Mouse (Mus musculus): Measurements from ENCODE around the gene Gria1.

- TF ChIP-seq CTCF (IDR thresholded peaks at IDR 0.05; ENCODE audit: control insufficient read depth, insufficient read depth, insufficient read length) (no peak), MAX (IDR thresholded peaks at IDR 0.05) (no peak), USF1 (IDR thresholded peaks at IDR 0.05; ENCODE audit: low read depth) (no peak), MYOD1 (IDR thresholded peaks at IDR 0.05; ENCODE audit: control insufficient read depth, insufficient read length, low read depth) (no peak)
Measured at GRCm38 (mm10) chr11:57100491-57100890, 89.3 kb downstream of the Gria1 start.
